ENCODE assay signal across 16 mouse cellular contexts in genomic region chr2:3127256-3127883, GRCm38 (mm10).
"Had no signal": no experiment of that assay in that cellular context is flagged by ENCODE, and none has a peak within 500 bp of the region (broad histone marks: within the 10 kb centered on the region; RNA-seq: fewer than 3 reads in every experiment).

No protein-coding gene starts in this region.

- H3K4me3 ChIP-seq: limb, embryonic 12.5 days; limb, embryonic 15.5 days; midbrain, embryonic 13.5 days had no signal

- H3K36me3 ChIP-seq: limb, embryonic 12.5 days; limb, embryonic 15.5 days; midbrain, embryonic 13.5 days had no signal

- H3K4me2 ChIP-seq: limb, embryonic 12.5 days; limb, embryonic 15.5 days; liver, embryonic 11.5 days; lung, embryonic 14.5 days; midbrain, embryonic 13.5 days had no signal

- H3K9ac ChIP-seq: limb, embryonic 12.5 days; limb, embryonic 15.5 days; liver, embryonic 14.5 days; liver, postnatal 0 days; lung, embryonic 14.5 days; midbrain, embryonic 13.5 days had no signal

- DNase-seq: kidney, adult 9 months; kidney, postnatal 36 days; left cerebral cortex, postnatal 4 days; liver, postnatal 0 days; lung, embryonic 14.5 days; thymus, adult 2 months; thymus, postnatal 14 days; thymus, postnatal 4 days had no signal

- H3K27me3 ChIP-seq: limb, embryonic 12.5 days; limb, embryonic 15.5 days; midbrain, embryonic 13.5 days had no signal

- H3K27ac ChIP-seq: limb, embryonic 12.5 days; limb, embryonic 15.5 days; liver, embryonic 14.5 days; macrophage; midbrain, embryonic 13.5 days had no signal

- ATAC-seq: intestine, postnatal 0 days; liver, postnatal 0 days; lung, postnatal 0 days; midbrain, embryonic 13.5 days had no signal

- H3K9me3 ChIP-seq: limb, embryonic 12.5 days; limb, embryonic 15.5 days; midbrain, embryonic 13.5 days had no signal
